Mouse (Mus musculus) kidney, postnatal 36 days (tissue): ENCODE data around the gene Klhl26.

Experiments
- DNase-seq, 2 experiments: peaks; one replicate each; pipeline ENCODE4 v3.0.0; 2021 to 2022; ENCODE audit warnings: mixed read lengths in 2 of 2

The Klhl26 gene

GRCm38 (mm10) chr8:70408301-70408700 is 68.5 kb downstream of the Klhl26 start:
- DNase-seq, result no peak

- peak; percentile 35 to 51 for DNase-seq
Measured at GRCm38 (mm10) chr8:70406427-70407069, 70.2 kb downstream of the Klhl26 start.

GRCm38 (mm10) chr8:70405189-70405588 is 71.6 kb downstream of the Klhl26 start:
- no peak for DNase-seq

- no peak for DNase-seq
Measured at GRCm38 (mm10) chr8:70404212-70404611, 72.6 kb downstream of the Klhl26 start.
